Mouse (Mus musculus) E14TG2a.4 (cell line): ENCODE measurements around the gene Cdc26.

Experiments used
- CTCF ChIP-seq: conservative IDR thresholded peaks from 2 replicates; pipeline ENCODE4 v1.5.1; 2014; ENCODE audit warnings: low read length
- POU5F1 ChIP-seq: IDR thresholded peaks from 2 replicates; pipeline ENCODE4 v1.6.1; 2014; ENCODE audit warnings: low read length, borderline replicate concordance

DNA sequence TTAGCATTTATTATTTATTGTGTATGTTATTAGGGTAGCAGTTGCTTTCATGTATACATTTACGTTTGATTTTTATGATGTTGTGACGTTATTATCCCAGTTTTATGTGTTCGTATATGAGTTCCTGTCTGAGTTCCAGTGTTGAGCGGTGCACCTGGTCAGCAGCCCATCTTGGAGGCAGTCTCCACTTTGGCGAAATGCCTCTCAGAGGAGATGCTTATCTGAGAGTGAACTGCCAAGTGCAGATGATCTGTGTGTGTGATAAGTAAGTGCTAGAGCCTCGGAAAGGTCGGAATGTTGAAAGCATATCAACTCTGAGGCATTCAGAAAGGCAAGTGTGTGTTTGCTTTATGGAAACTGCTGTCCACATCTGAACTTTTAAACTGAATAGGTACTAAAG lies 34.8 kb downstream of the Cdc26 start:
- TF ChIP-seq CTCF (no peak), POU5F1 (no peak)
